Mouse (Mus musculus) adrenal gland, postnatal 36 days (tissue): ENCODE measurements around the gene Fignl1. TPM values are rescaled to one million over a fixed set of nuclear protein-coding genes. Genes with fewer than 3 reads are reported as not detected.
A peak's percentile ranks its signal among the peaks of the same experiment; 100 is the strongest.

Source experiments
- DNase-seq, 2 experiments: peaks; one replicate each; pipeline ENCODE4 v3.0.0; 2021; ENCODE audit warnings: mixed read lengths in 1 of 2
- total RNA-seq, 2 experiments: library from RNA; stranded (reverse); gene quantifications; 2 replicates each; pipeline ENCODE4 v1.2.3; 2021

Gene Fignl1
- total RNA-seq, 2 experiments from 2014 or later = 3.4 to 3.7 TPM

DNA sequence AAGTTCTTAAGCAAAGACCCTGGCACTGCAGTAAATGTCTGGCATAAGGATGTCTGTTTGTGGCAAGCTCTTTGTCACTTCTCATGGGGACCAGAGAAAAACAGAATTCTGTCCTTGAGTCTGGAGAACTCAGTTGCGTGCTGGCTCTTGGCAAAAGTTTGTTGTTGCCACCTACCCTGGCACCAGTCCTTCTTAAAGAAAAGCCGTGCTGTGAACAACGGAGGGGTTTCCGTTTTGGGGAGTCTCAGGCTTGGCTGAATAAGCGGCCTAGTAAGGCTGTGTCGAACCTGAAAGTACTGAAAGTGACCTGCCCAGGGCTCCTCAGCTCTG, 24.0 kb upstream of the Fignl1 start:
- DNase-seq = peak in 1 of 2 experiments; percentile 48

DNA sequence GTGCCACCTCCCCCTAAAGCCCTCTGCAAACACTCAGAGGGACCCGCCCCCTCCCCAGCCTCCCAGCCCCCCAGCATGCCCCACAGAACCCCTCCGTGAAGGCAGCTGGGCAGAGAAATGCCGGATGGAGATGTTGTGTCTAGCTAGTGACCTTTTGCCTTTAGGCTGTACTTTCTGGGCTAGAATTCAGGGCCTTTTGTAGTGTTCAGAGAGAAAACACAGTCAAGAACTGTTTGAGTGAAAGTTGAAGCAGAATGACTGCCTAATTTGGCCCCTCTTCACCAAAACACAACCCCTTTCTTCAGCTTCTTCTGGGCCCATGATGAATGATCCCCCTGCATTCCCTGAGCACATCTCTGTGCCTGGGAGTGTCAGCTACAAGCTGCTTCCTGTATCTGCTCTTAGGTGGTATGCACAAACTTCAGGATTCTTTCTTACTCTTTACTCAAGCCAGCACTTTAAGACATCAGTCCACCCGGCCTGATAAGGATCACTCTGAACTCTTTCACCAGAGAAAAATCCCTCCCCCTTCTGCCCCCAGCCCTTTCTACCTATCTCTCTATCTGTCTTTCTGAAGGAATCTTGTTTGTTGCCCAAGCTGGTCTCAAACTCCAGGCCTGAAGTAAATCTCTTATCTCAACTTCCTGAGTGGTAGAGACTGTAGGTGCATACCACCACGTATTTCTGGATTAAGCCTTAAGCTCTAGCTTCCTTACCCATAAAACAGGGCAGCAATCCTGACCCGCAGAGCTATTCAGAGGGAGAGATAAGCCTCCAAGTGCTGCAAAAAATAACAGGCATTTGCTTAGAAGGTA, 23.4 kb upstream of the Fignl1 start:
- no peak for DNase-seq

- DNase-seq = no peak
These were observed 22.8 kb upstream of the Fignl1 start for GRCm38 (mm10) chr11:11831526-11831925.

GRCm38 (mm10) chr11:11830884-11831495, 22.2 kb upstream of the Fignl1 start:
- no peak for DNase-seq

GRCm38 (mm10) chr11:11829161-11830000, 20.6 kb upstream of the Fignl1 start:
- no peak for DNase-seq

- no peak for DNase-seq
These were observed 20.0 kb upstream of the Fignl1 start for GRCm38 (mm10) chr11:11828761-11829160.

- no peak for DNase-seq
These were observed 19.5 kb upstream of the Fignl1 start for GRCm38 (mm10) chr11:11828251-11828650.

- no peak for DNase-seq
These were observed 17.7 kb upstream of the Fignl1 start for GRCm38 (mm10) chr11:11826475-11826874.

DNA sequence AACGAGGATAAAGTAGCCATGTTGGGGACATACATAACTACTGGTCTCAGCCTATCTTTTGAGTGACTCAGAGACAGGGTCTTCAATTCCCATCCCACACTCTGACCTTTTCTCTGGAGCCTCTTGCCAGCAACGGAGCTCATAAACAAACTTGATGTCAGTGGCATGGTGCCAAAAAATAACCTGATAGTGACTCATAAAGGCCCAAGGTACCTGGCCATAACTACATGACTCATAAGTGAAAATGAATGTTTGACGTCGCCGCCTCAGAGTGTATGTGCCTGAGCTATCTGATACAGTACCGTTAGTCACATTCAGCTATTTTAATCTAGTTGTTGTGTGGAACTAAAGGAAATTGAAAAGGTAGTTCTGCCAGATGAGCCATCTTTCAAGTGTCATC, 16.9 kb upstream of the Fignl1 start:
- DNase-seq = peak; percentile 39 to 42

DNA sequence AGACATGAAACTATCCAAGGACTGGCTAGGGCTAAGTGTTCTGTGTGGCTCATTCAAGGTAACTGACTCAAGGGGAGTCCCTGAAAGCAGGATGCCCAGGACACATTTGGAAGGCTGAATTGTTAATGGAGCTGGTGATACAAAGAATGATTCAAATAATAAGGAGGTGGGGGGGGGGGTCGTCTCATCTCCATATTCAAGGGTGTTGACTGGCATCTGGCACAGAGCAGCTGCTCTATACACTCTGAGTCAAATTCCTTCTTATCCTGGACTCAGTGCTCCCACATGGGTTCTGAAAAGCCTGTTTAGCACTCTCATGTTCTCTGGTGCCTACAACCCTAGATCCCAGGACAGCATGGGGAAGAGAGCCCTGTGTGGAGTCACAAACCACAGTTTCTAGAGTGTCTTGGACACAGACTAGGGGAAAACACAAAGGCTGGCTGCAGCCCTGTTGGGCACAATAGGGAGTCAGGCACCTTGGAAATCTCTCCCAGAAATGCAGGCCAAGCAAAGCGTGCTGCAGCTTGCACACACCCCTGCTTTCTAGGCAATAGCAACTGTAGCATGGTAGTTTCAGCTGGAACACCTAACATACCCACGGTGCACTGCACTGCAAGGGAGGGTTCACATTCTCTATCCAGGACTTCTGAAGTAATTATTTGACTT, 16.3 kb upstream of the Fignl1 start:
- no peak for DNase-seq

DNA sequence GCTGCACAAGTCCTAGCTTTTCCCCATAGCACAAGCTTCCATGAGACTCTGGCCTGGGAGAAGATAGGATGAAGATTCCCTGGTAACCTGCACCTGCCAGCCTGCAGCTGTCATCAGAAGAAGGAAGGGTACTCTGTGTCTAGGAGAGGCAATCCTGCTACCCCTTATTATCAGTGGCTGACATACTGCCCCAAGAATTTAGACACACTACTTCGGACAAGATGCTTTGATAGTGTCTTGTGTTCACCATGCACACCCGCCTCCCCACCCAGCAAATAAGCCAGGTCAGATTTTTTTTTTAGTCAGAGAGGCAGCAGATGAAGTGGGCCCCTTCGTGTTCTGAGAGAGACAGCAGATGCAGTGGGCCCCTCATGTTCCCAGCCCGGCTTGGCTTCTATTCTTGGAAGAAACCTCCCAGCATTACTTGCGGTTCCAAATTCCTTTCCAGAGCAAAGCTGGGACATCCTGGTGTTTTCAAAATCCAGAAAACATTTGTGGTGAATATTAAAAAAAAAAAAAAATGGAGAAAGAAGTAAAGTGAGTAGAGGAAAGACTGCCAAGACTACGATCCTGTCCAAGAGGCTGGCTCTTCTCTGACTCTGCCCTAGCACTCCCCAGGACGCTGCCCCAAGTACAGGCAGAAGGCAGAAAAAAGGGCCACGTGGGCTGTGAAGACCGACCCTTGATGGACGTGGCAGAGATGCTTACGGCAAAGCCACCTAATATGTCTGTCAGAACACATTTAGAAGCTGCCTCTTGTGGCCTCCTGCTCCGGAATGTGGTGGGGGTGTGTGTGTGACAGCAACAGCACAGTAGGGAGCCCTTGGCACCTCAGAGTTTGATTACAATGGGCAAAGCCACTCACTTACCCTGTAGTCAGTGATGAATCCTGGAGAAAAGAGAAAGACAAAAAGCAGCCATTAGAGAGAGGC, 15.5 kb upstream of the Fignl1 start:
- no peak for DNase-seq

DNA sequence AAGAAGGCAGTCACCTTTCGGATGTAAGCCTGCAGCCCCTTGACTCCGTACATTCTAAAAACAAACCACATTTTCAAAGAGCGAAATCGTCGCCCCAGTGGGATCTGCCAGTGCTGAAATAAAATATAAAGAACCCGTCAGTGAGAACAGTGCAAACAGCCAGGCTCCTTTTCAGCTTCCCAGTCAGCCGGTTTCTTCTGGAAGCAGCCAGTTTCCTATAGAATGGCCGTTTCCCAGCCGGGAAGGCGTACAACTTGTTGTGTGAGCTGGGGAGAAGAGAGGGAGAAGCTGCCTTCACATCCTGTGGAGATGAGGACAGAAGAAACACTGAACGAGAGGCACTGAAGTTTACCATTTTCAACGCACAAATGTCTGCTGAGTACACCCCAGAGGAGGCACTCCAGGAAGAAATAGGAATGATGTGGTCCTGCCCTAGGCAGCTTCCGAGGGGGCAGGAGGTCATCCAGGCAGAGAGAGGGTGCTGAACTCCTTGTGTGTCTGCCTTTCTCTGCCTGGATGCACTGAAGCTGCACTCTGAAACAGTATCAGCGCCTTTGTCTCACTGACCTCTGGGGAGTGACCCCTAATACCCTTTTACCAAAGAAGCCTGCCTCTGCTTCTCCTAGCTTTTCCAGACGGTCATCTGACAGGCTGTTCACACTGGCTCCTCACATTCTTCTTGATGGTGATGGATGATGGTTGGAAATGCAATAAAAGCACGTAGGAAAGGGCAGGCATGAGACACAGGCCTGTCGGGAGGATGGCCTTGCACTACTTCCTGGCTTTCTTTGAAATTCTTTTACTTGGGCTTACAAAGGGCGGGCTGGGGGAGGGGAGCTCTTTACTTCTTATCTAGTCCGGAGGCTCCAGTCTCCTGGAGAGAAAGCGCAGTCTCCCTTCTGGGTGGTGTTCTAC, 13.7 kb upstream of the Fignl1 start:
- peak; percentile 59 to 61 for DNase-seq

DNA sequence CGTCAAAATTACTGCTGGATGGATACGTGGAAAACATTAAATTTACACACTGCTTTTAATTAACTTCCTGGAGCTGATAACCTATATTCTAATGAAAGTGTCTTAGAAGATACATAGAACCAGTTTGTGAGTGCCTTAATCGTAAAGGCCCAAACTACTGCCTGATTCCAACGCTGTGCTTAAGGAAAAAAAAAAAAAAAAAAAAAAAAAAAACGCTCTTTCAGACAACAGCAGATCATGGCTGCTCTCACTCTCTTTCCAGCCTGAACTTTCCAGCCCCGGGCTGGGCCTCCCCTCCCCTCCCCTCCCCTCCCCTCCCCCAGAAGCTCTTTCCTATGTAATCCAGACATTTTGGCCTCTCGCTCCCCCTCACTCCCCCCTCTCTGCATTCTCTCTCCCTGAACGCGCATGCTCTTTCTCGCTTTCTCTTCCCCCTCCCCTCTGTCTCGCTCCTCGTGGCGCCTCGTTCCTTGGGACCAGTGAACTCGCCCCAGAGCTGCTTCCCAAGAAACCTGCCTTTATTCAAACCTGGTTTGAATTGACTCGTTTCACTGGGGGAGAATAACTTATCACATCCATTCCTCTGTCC, 12.7 kb upstream of the Fignl1 start:
- DNase-seq = peak in 1 of 2 experiments; percentile 58

DNA sequence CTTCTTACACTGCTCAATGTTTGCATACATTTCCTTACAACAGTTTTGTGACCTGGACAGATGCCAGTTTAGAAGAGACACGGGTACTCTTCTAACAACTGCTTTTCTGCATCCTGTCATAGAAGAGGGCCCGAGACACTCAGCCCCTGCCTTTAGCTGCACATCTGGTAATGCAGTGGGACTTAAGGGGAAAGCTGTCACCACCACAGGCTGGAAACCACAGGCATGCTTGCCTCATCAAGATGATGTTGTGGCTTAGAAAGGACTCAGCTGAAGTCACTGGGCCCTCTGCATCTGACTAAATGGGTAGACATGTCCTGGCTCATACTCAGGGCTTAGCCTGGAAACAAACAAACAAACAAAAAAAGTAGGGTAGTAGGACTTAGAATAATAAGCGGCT, 12.0 kb upstream of the Fignl1 start:
- DNase-seq = no peak

GRCm38 (mm10) chr11:11820251-11820650, 11.5 kb upstream of the Fignl1 start:
- peak; percentile 69 to 83 for DNase-seq

GRCm38 (mm10) chr11:11819206-11819605, 10.4 kb upstream of the Fignl1 start:
- no peak for DNase-seq

DNA sequence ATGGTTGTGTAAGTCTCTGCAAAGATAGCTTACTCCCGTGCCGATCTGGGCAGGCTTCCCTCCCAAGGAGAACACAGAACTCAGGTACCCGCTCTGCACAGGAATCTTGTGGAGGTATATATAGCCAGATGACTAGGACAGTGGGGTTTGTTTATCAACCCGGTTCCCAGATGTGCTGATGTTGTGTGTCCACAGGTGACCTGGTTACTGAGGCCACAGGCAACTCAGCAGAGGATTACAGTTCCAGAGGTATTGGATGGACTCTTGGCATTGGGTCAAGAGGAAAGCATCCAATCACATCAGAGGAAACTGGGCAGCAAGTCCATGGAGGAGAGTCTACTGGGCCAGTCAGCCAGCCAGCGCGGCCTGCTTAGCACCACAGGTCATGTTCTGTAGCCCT, 10.0 kb upstream of the Fignl1 start:
- DNase-seq = no peak

- no peak for DNase-seq
These were observed 7.0 kb upstream of the Fignl1 start for GRCm38 (mm10) chr11:11815737-11816136.

GRCm38 (mm10) chr11:11811906-11812480, 3.2 kb upstream of the Fignl1 start:
- DNase-seq = peak; percentile 81 to 83
